Mouse (Mus musculus): ENCODE data around the gene Dnaja1.

Dnaja1 gene

GRCm38 (mm10) chr4:40722011-40722666, at the start of gene Dnaja1:
TSS of gene Dnaja1 (plus strand) at chr4:40722150.
- DNase-seq (ENCODE audit: low spot score), result peak; percentile 96

GRCm38 (mm10) chr4:40673526-40673925, 48.4 kb upstream of the Dnaja1 start:
- DNase-seq (ENCODE audit: low spot score), result no peak

GRCm38 (mm10) chr4:40676338-40676737, 45.6 kb upstream of the Dnaja1 start:
- DNase-seq (ENCODE audit: low spot score), result no peak

GRCm38 (mm10) chr4:40677132-40677531, 44.8 kb upstream of the Dnaja1 start:
- DNase-seq (ENCODE audit: low spot score), result no peak

- no peak for DNase-seq (ENCODE audit: low spot score)
Measured at GRCm38 (mm10) chr4:40680250-40680860, 41.6 kb upstream of the Dnaja1 start.

GRCm38 (mm10) chr4:40681908-40682307, 40.0 kb upstream of the Dnaja1 start:
- DNase-seq (ENCODE audit: low spot score), result peak; percentile 73

GRCm38 (mm10) chr4:40682359-40682758, 39.6 kb upstream of the Dnaja1 start:
- DNase-seq (ENCODE audit: low spot score), result no peak

GRCm38 (mm10) chr4:40683306-40683705, 38.6 kb upstream of the Dnaja1 start:
- DNase-seq (ENCODE audit: low spot score), result no peak

- no peak for DNase-seq (ENCODE audit: low spot score)
Measured at GRCm38 (mm10) chr4:40691100-40691499, 30.9 kb upstream of the Dnaja1 start.

GRCm38 (mm10) chr4:40697059-40697458, 24.9 kb upstream of the Dnaja1 start:
- DNase-seq (ENCODE audit: low spot score), result no peak

- no peak for DNase-seq (ENCODE audit: low spot score)
Measured at GRCm38 (mm10) chr4:40700216-40700615, 21.7 kb upstream of the Dnaja1 start.

GRCm38 (mm10) chr4:40701796-40702195, 20.2 kb upstream of the Dnaja1 start:
- no peak for DNase-seq (ENCODE audit: low spot score)

- DNase-seq (ENCODE audit: low spot score), result peak; percentile 96
Measured at GRCm38 (mm10) chr4:40702797-40703709, 18.9 kb upstream of the Dnaja1 start, which contains the start of gene Aptx. TSS of gene Aptx (minus strand) at chr4:40703194.

GRCm38 (mm10) chr4:40703710-40704275, 18.2 kb upstream of the Dnaja1 start:
- no peak for DNase-seq (ENCODE audit: low spot score)

GRCm38 (mm10) chr4:40717141-40717540, 4.8 kb upstream of the Dnaja1 start:
- no peak for DNase-seq (ENCODE audit: low spot score)

GRCm38 (mm10) chr4:40720910-40721309, 1.0 kb upstream of the Dnaja1 start:
- DNase-seq (ENCODE audit: low spot score), result no peak

- peak; percentile 80 for DNase-seq (ENCODE audit: low spot score)
Measured at GRCm38 (mm10) chr4:40722687-40723460, 924 bp downstream of the Dnaja1 start.

GRCm38 (mm10) chr4:40725141-40725540, 3.2 kb downstream of the Dnaja1 start:
- no peak for DNase-seq (ENCODE audit: low spot score)

GRCm38 (mm10) chr4:40725554-40725953, 3.6 kb downstream of the Dnaja1 start:
- DNase-seq (ENCODE audit: low spot score), result no peak

- no peak for DNase-seq (ENCODE audit: low spot score)
Measured at GRCm38 (mm10) chr4:40727247-40727646, 5.3 kb downstream of the Dnaja1 start.

- DNase-seq (ENCODE audit: low spot score), result no peak
Measured at GRCm38 (mm10) chr4:40731262-40731661, 9.3 kb downstream of the Dnaja1 start.

- DNase-seq (ENCODE audit: low spot score), result no peak
Measured at GRCm38 (mm10) chr4:40735351-40735750, 13.4 kb downstream of the Dnaja1 start.
